Mouse (Mus musculus): Measurements from ENCODE around the gene Ifi27l2a. TPM values are rescaled to one million over a fixed set of nuclear protein-coding genes. Genes with fewer than 3 reads are reported as not detected.

Gene Ifi27l2a
- 4.8 TPM for polyA plus RNA-seq (2015; fragmentation: Illumina TruSeq; extraction: RNeasy Lipid Tissue Mini Kit (QIAGEN cat#74804); ENCODE audit: low read depth, low replicate concordance)

DNA sequence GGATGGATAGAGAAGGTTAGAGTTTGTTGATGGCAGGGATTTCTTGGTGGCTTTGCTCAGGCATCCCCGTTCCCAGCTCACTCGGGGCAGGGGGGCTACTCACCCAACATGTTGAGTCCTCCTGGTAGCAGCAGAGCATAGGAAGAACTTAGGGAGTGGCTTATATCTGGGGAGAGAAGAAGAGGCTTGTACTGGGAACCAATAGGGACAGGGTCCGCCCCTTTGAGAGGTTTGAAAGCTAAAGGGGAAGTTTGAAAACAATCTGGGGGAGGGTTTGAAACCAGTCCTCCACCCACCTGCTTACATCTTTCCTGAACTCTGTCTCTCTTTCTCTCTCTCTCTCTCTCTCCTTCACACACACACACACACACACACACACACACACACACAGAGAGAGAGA, at the start of gene Ifi27l2a:
Gene Ifi27l2a (minus strand): TSS at position 157 of the 400 bp plus-strand sequence.

DNA sequence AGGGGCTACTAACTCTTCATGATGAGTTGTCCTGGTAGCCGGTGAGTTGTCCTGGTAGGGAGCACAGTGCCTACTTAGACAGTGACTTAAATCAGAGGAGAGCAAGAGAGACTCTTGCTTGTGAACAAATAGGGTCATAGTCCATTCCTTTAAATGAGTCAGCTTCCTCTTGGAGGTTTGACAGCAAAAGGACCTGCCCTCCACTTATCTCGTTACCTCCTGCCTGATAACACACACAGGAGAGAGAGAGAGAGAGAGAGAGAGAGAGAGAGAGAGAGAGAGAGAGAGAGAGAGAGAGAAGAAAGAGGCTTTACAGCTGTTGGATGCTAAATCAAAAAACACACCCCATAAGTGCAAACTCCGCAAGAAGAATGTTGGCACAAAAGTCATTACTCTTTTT, 13.7 kb upstream of the Ifi27l2a start, which contains the start of gene Ifi27l2b:
Gene Ifi27l2b (minus strand): TSS at position 84 of the 400 bp plus-strand sequence.

DNA sequence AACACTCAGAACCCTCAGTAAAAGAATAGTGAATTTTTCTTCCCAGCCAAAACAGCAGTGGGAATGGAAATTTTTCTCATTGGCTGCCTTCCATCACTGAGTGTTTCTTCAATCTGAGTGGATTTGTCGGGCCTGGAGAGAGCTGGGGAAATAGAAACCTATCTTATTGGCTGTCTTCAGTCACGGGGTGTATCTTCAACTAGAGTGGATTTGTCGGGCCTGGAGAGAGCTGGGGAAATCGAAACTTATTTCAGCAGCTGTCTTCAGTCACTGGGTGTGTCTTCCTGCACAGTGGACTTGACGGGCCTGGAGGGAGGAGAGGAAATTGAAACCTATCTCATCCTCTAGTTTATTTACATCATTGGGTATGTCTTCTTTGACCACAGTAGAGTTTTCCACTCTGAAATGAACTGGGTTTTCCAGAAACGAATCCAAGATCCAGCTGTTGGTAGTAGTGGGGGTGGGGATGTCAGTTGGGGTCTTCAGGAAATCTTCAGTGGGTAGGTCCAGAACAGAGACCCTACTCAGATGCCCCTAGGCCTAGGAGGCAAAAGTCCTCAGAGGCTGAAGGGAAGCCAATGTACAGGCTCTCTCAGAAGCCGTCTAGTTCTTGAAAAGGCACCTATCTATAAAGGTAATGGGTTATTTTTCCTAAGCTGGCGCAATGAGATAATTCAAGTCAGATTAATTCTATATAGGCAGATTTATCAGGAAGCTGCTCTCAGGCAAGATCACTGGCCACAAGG, 9.3 kb downstream of the Ifi27l2a start, which contains the start of gene Ifi27:
Gene Ifi27 (plus strand): TSS at position 226 of the 746 bp plus-strand sequence.

DNA sequence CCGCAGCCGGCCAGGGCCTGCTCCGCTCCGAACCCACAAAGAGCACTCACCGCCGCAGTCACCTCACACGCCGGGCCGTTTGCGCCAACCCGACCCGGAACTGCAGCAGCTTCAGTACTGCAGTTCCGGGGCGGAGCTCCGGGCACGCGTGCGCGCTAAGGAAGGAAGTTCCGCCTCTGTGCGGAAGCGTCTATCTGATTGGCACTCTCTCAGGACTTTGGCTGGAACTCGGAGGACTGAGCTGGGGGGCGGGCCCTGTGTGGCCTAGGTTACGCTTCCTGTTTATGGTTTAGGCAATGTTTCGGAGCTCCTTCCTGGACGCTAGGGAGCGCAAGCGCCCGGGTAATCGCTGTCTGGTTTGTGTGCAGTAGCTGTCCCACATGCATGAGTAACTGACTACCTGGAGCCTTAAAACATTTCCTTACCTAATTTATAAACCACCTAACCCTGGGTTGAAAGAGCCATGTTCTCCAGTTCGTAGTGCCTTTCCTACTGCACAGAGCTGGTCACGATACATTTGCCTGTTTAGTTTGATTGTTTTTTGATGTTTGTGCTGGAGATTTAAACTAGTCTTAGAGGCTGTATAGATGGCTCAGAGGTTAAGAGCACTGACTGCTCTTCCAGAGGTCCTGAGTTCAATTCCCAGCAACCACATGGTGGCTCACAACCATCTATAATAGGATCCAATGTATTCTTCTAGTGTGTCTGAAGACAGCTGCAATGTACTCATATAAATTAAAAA, 17.6 kb downstream of the Ifi27l2a start, which contains the start of gene Ddx24:
Gene Ddx24 (minus strand): TSS at position 102 of the 742 bp plus-strand sequence.

DNA sequence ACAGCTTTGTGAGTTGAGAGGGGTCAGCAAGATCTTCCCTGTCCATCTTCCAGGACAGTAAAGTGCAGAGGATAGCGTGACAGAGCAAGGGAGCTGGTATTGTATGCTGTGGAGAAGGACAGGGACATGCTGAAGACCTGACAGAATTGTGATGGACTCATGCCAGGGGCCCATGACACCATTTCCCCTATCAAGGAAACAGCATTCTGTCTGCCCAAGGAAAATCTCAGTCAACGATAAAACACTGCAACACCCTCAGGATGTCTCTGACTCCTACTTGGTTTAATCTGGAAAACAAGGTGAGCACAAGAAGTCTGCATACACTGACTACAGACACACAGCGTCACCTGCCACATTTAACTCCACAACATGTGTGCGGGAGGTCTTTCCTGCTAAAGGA, 35.8 kb downstream of the Ifi27l2a start, which contains the start of gene 9330161L09Rik:
Gene 9330161L09Rik (minus strand): TSS at position 101 of the 400 bp plus-strand sequence.

Other genes starting within 250 kb of the Ifi27l2a start
- 7.5 TPM for gene Prima1, start 201.5 kb downstream of the Ifi27l2a start, polyA plus RNA-seq (2015; fragmentation: Illumina TruSeq; extraction: RNeasy Lipid Tissue Mini Kit (QIAGEN cat#74804); ENCODE audit: low read depth, low replicate concordance)
- gene Fam181a, start 132.7 kb downstream of the Ifi27l2a start, polyA plus RNA-seq (2015; fragmentation: Illumina TruSeq; extraction: RNeasy Lipid Tissue Mini Kit (QIAGEN cat#74804); ENCODE audit: low read depth, low replicate concordance) = 2.3 TPM
- 2.4 TPM for gene Asb2, start 87.7 kb downstream of the Ifi27l2a start, polyA plus RNA-seq (2015; fragmentation: Illumina TruSeq; extraction: RNeasy Lipid Tissue Mini Kit (QIAGEN cat#74804); ENCODE audit: low read depth, low replicate concordance)
- 37.9 TPM for gene Otub2, start 55.0 kb downstream of the Ifi27l2a start, polyA plus RNA-seq (2015; fragmentation: Illumina TruSeq; extraction: RNeasy Lipid Tissue Mini Kit (QIAGEN cat#74804); ENCODE audit: low read depth, low replicate concordance)
- 0.98 TPM for gene 9330161L09Rik, start 35.9 kb downstream of the Ifi27l2a start, polyA plus RNA-seq (2015; fragmentation: Illumina TruSeq; extraction: RNeasy Lipid Tissue Mini Kit (QIAGEN cat#74804); ENCODE audit: low read depth, low replicate concordance)
- 147 TPM for gene Ddx24, start 17.9 kb downstream of the Ifi27l2a start, polyA plus RNA-seq (2015; fragmentation: Illumina TruSeq; extraction: RNeasy Lipid Tissue Mini Kit (QIAGEN cat#74804); ENCODE audit: low read depth, low replicate concordance)
- gene Ifi27, start 9.5 kb downstream of the Ifi27l2a start, polyA plus RNA-seq (2015; fragmentation: Illumina TruSeq; extraction: RNeasy Lipid Tissue Mini Kit (QIAGEN cat#74804); ENCODE audit: low read depth, low replicate concordance) = 71.0 TPM
- not detected for gene Ifi27l2b, start 13.5 kb upstream of the Ifi27l2a start, polyA plus RNA-seq (2015; fragmentation: Illumina TruSeq; extraction: RNeasy Lipid Tissue Mini Kit (QIAGEN cat#74804); ENCODE audit: low read depth, low replicate concordance)
- gene Ppp4r4, start 88.6 kb upstream of the Ifi27l2a start, polyA plus RNA-seq (2015; fragmentation: Illumina TruSeq; extraction: RNeasy Lipid Tissue Mini Kit (QIAGEN cat#74804); ENCODE audit: low read depth, low replicate concordance) = 26.3 TPM
- gene Serpina10, start 187.8 kb upstream of the Ifi27l2a start, polyA plus RNA-seq (2015; fragmentation: Illumina TruSeq; extraction: RNeasy Lipid Tissue Mini Kit (QIAGEN cat#74804); ENCODE audit: low read depth, low replicate concordance) = not detected
- gene Serpina6, start 213.5 kb upstream of the Ifi27l2a start, polyA plus RNA-seq (2015; fragmentation: Illumina TruSeq; extraction: RNeasy Lipid Tissue Mini Kit (QIAGEN cat#74804); ENCODE audit: low read depth, low replicate concordance) = not detected
- gene Serpina16, start 232.5 kb upstream of the Ifi27l2a start, polyA plus RNA-seq (2015; fragmentation: Illumina TruSeq; extraction: RNeasy Lipid Tissue Mini Kit (QIAGEN cat#74804); ENCODE audit: low read depth, low replicate concordance) = not detected

All from brain, adult 10 weeks (tissue).